Mouse (Mus musculus) retina, adult 2 months (tissue): ENCODE measurements at regions not wholly inside any gene's neighbourhood (a gene's known extent, or its start where the extent isn't known, plus 50 kb on each side); places are given as distances from the start of the nearest gene placed in this dataset.

Source experiments
- DNase-seq: peaks from one replicate; pipeline ENCODE4 v3.0.0-alpha.2; 2012; ENCODE audit warnings: low read depth, low spot score

- no peak for DNase-seq
Measured at GRCm38 (mm10) chr2:128301709-128302108, 175.9 kb downstream of the Bcl2l11 start.

GRCm38 (mm10) chr2:128304063-128304712 lies 178.3 kb downstream of the Bcl2l11 start:
- no peak for DNase-seq

GRCm38 (mm10) chr2:128306693-128307092 lies 180.9 kb downstream of the Bcl2l11 start:
- DNase-seq = no peak

GRCm38 (mm10) chr2:128309541-128310030 lies 183.7 kb downstream of the Bcl2l11 start:
- no peak for DNase-seq

- no peak for DNase-seq
Measured at GRCm38 (mm10) chr2:128310081-128310480, 184.2 kb downstream of the Bcl2l11 start.

- DNase-seq = no peak
Measured at GRCm38 (mm10) chr2:128312084-128312594, 186.3 kb downstream of the Bcl2l11 start.

GRCm38 (mm10) chr2:128312659-128313581 lies 187.1 kb downstream of the Bcl2l11 start:
- no peak for DNase-seq

- DNase-seq = no peak
Measured at GRCm38 (mm10) chr2:128313582-128313918, 187.7 kb downstream of the Bcl2l11 start.

- no peak for DNase-seq
Measured at GRCm38 (mm10) chr2:128313948-128314347, 188.1 kb downstream of the Bcl2l11 start.

- DNase-seq = no peak
Measured at GRCm38 (mm10) chr2:128316516-128316915, 190.7 kb downstream of the Bcl2l11 start.

- no peak for DNase-seq
Measured at GRCm38 (mm10) chr2:128318266-128318665, 192.4 kb downstream of the Bcl2l11 start.

- no peak for DNase-seq
Measured at GRCm38 (mm10) chr2:128318956-128319355, 193.1 kb downstream of the Bcl2l11 start.

- no peak for DNase-seq
Measured at GRCm38 (mm10) chr2:128321475-128321874, 195.6 kb downstream of the Bcl2l11 start.

GRCm38 (mm10) chr2:128324256-128325096 lies 198.6 kb downstream of the Bcl2l11 start:
- DNase-seq = no peak

GRCm38 (mm10) chr2:128325097-128325421 lies 199.2 kb downstream of the Bcl2l11 start:
- no peak for DNase-seq

GRCm38 (mm10) chr2:128325456-128325855 lies 199.6 kb downstream of the Bcl2l11 start:
- no peak for DNase-seq

- DNase-seq = no peak
Measured at GRCm38 (mm10) chr2:128330833-128331232, 205.0 kb downstream of the Bcl2l11 start.

GRCm38 (mm10) chr2:128331275-128331674 lies 205.4 kb downstream of the Bcl2l11 start:
- DNase-seq = no peak

- no peak for DNase-seq
Measured at GRCm38 (mm10) chr2:128331681-128332080, 205.8 kb downstream of the Bcl2l11 start.

- DNase-seq = no peak
Measured at GRCm38 (mm10) chr2:128333401-128334142, 207.7 kb downstream of the Bcl2l11 start.

- no peak for DNase-seq
Measured at GRCm38 (mm10) chr2:128334143-128334470, 208.3 kb downstream of the Bcl2l11 start.
